Mouse (Mus musculus) CH12.LX (cell line): ENCODE data around the gene Timmdc1. TPM values are rescaled to one million over a fixed set of nuclear protein-coding genes. Genes with fewer than 3 reads are reported as not detected.

ENCODE experiments used
- DNase-seq: peaks from one replicate; pipeline ENCODE4 v3.0.0-alpha.2; 2013; ENCODE audit errors: extremely low read depth
- H3K27ac ChIP-seq: 2 replicates; pipeline ENCODE4 v1.5.1; 2012; ENCODE audit warnings: low read depth, mild to moderate bottlenecking, control low read depth, moderate library complexity; ENCODE audit not compliant: insufficient read depth
- H3K27me3 ChIP-seq: replicated peaks from 2 replicates; pipeline ENCODE3; 2012; ENCODE audit warnings: inconsistent platforms
- H3K36me3 ChIP-seq, 2 experiments: replicated peaks in 1 of 2; 2 replicates each; pipeline versions ENCODE3 to v1.6.1; 2012; ENCODE audit warnings: inconsistent platforms in 1 of 2, low read length in 1 of 2, mild to moderate bottlenecking in 1 of 2, mixed read lengths in 1 of 2, moderate library complexity in 1 of 2; ENCODE audit not compliant: control insufficient read depth in 1 of 2, insufficient read depth in 1 of 2
- H3K4me1 ChIP-seq, 2 experiments: 2 replicates each; pipeline ENCODE4 v1.6.1; 2012; ENCODE audit warnings: inconsistent platforms in 1 of 2, moderate library complexity in 1 of 2; ENCODE audit not compliant: insufficient read depth in 2 of 2, control insufficient read depth in 1 of 2
- H3K4me2 ChIP-seq: 2 replicates; pipeline ENCODE4 v1.6.1; 2012; ENCODE audit warnings: low read depth, mild to moderate bottlenecking, control low read depth; ENCODE audit not compliant: poor library complexity, insufficient read depth, severe bottlenecking
- H3K4me3 ChIP-seq, 3 experiments: fragments of 150-350 bp in 1 of 3; sonication (generic) in 1 of 3; replicated peaks in 1 of 3; 2 replicates each; pipeline versions ENCODE3 to v1.5.1; 2011 to 2012; ENCODE audit warnings: low read depth in 2 of 3, low read length in 2 of 3, mild to moderate bottlenecking in 2 of 3, moderate library complexity in 2 of 3, control low read depth in 1 of 3, improper control_type of control experiment in 1 of 3, inconsistent platforms in 1 of 3, mixed read lengths in 1 of 3; ENCODE audit not compliant: poor library complexity in 1 of 3
- H3K79me2 ChIP-seq: replicated peaks from 2 replicates; pipeline ENCODE4 v1.6.1; 2012; ENCODE audit warnings: mild to moderate bottlenecking, moderate library complexity; ENCODE audit not compliant: control insufficient read depth, poor library complexity, insufficient read depth, severe bottlenecking; ENCODE audit errors: extremely low read depth
- H3K9ac ChIP-seq: 2 replicates; pipeline ENCODE4 v1.6.1; 2012; ENCODE audit warnings: low read depth, mild to moderate bottlenecking, control low read depth, moderate library complexity; ENCODE audit not compliant: insufficient read depth
- H3K9me3 ChIP-seq: replicated peaks from 2 replicates; pipeline ENCODE3; 2012; ENCODE audit warnings: low read length, inconsistent platforms, mixed read lengths
- CHD2 ChIP-seq: IDR thresholded peaks from 2 replicates; pipeline ENCODE4 v1.6.1; 2011; ENCODE audit warnings: low read length, improper control_type of control experiment
- CTCF ChIP-seq, 2 experiments: IDR thresholded peaks in 1 of 2; conservative IDR thresholded peaks in 1 of 2; 2 replicates each; pipeline ENCODE4 v1.5.1; 2011 to 2012; ENCODE audit warnings: low read depth in 2 of 2, low read length in 2 of 2, improper control_type of control experiment in 1 of 2, inconsistent platforms in 1 of 2, mild to moderate bottlenecking in 1 of 2, moderate library complexity in 1 of 2
- E2F4 ChIP-seq: IDR thresholded peaks from 2 replicates; pipeline ENCODE4 v1.6.1; 2011; ENCODE audit warnings: low read depth, low read length, improper control_type of control experiment; ENCODE audit not compliant: insufficient replicate concordance
- ELF1 ChIP-seq: IDR thresholded peaks from 2 replicates; pipeline ENCODE4 v1.6.1; 2014; ENCODE audit warnings: low read depth, mild to moderate bottlenecking, inconsistent platforms, low read length, improper control_type of control experiment
- ETS1 ChIP-seq: conservative IDR thresholded peaks from 2 replicates; pipeline ENCODE4 v1.6.1; 2012; ENCODE audit warnings: low read depth, mild to moderate bottlenecking, inconsistent platforms, low read length, improper control_type of control experiment, moderate library complexity
- GABPA ChIP-seq: IDR thresholded peaks from 2 replicates; pipeline ENCODE4 v1.6.1; 2012; ENCODE audit warnings: low read depth, low read length, improper control_type of control experiment, inconsistent platforms; ENCODE audit not compliant: insufficient replicate concordance
- IRF4 ChIP-seq: IDR thresholded peaks from 2 replicates; pipeline ENCODE4 v1.6.1; 2014; ENCODE audit warnings: low read depth, mild to moderate bottlenecking, inconsistent platforms, low read length, improper control_type of control experiment
- JUND ChIP-seq: conservative IDR thresholded peaks from 2 replicates; pipeline ENCODE4 v1.6.1; 2011; ENCODE audit warnings: low read depth, low read length, improper control_type of control experiment
- KAT2A ChIP-seq: IDR thresholded peaks from 2 replicates; pipeline ENCODE4 v1.6.1; 2012; ENCODE audit warnings: low read length, improper control_type of control experiment, inconsistent platforms; ENCODE audit not compliant: insufficient replicate concordance
- MAX ChIP-seq: IDR thresholded peaks from 2 replicates; pipeline ENCODE4 v1.6.1; 2011; ENCODE audit warnings: low read length, improper control_type of control experiment
- MEF2A ChIP-seq: IDR thresholded peaks from 2 replicates; pipeline ENCODE4 v1.6.1; 2014; ENCODE audit warnings: low read depth, mild to moderate bottlenecking, inconsistent platforms, low read length, improper control_type of control experiment, borderline replicate concordance
- MXI1 ChIP-seq: IDR thresholded peaks from 2 replicates; pipeline ENCODE4 v1.6.1; 2011; ENCODE audit warnings: mild to moderate bottlenecking, low read depth, low read length, improper control_type of control experiment
- MYC ChIP-seq: IDR thresholded peaks from 2 replicates; pipeline ENCODE4 v1.6.1; 2011; ENCODE audit warnings: low read depth, mild to moderate bottlenecking, improper control_type of control experiment, low read length
- POLR2A ChIP-seq: IDR thresholded peaks from 2 replicates; pipeline ENCODE4 v1.6.1; 2011; ENCODE audit warnings: low read depth, mild to moderate bottlenecking, improper control_type of control experiment, low read length
- SIN3A ChIP-seq: IDR thresholded peaks from 2 replicates; pipeline ENCODE4 v1.6.1; 2012; ENCODE audit warnings: low read length, improper control_type of control experiment, inconsistent platforms
- SMC3 ChIP-seq: IDR thresholded peaks from 2 replicates; pipeline ENCODE4 v1.6.1; 2011; ENCODE audit warnings: low read depth, low read length, improper control_type of control experiment
- TBP ChIP-seq: conservative IDR thresholded peaks from 2 replicates; pipeline ENCODE4 v1.6.1; 2011; ENCODE audit warnings: low read depth, low read length, improper control_type of control experiment
- TCF12 ChIP-seq: IDR thresholded peaks from 2 replicates; pipeline ENCODE4 v1.6.1; 2014; ENCODE audit warnings: low read depth, mild to moderate bottlenecking, inconsistent platforms, low read length, improper control_type of control experiment
- UBTF ChIP-seq: IDR thresholded peaks from 2 replicates; pipeline ENCODE4 v1.6.1; 2012; ENCODE audit warnings: low read depth, mild to moderate bottlenecking, inconsistent platforms, low read length, improper control_type of control experiment, moderate library complexity
- USF2 ChIP-seq: conservative IDR thresholded peaks from 2 replicates; pipeline ENCODE4 v1.6.1; 2011; ENCODE audit warnings: low read depth, low read length, improper control_type of control experiment
- ZC3H11A ChIP-seq: IDR thresholded peaks from 2 replicates; pipeline ENCODE4 v1.6.1; 2012; ENCODE audit warnings: low read depth, mild to moderate bottlenecking, inconsistent platforms, low read length, improper control_type of control experiment
- ZKSCAN1 ChIP-seq: IDR thresholded peaks from 2 replicates; pipeline ENCODE4 v1.6.1; 2012; ENCODE audit warnings: low read depth, inconsistent platforms, low read length, improper control_type of control experiment, borderline replicate concordance
- dilution Hi-C: fragments of 300-500 bp; cut with MboI; formaldehyde crosslinking; loops from 2 replicates; pipeline ENCODE4 v1.14.3; 2020; ENCODE audit warnings: low sequenced_read_pairs; ENCODE audit not compliant: extremely low pct_unique_long_range_greater_than_20kb, extremely low pct_ligation_motif_present
- in situ Hi-C: fragments of 300-500 bp; cut with MboI; formaldehyde crosslinking; loops from 3 replicates; pipeline ENCODE4 v1.14.3; 2019; ENCODE audit warnings: low sequenced_read_pairs, low pct_ligation_motif_present, low pct_unique_long_range_greater_than_20kb, mixed read lengths
- polyA plus RNA-seq: library from polyadenylated mRNA; unstranded; fragments of >175 nt; gene quantifications from 2 replicates; pipeline ENCODE4 v1.2.1, GENCODE M21; 2012; ENCODE audit warnings: low read depth; ENCODE audit not compliant: insufficient read length
- total RNA-seq, 2 experiments: library from RNA; depleted of rRNA; stranded (reverse); fragments of 300-350 nt in 1 of 2; fragments of >200 nt in 1 of 2; gene quantifications; 2 replicates each; pipeline ENCODE4 v1.2.3; 2012 to 2014

Timmdc1 gene
- total and polyA plus RNA-seq, 3 experiments, result 32.5 to 49.7 (median 45.1) TPM

DNA sequence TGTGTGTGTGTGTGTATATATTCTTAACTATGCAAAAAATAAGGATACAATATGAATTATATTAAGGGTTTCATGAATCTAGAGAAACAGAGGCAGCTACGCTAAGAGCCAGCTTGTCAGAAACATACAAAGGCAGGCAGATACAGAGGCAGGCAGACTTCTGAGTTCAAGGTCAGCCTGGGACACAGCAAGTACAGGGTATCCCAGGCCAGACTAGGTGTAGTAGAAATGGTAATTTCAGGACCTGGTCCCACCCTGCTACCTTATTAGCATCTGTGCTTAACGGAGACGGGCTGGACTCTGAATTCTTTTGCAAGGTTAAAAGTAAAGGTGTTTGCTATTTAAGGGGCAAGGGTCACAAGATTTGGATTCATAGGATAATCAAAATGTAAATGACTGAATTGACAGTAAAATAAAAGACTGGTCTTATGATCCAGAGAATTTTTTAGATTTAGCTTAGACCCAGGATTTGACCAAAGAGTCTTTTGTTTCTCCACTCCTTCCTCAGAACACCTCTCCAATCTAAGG, 35.8 kb upstream of the Timmdc1 start, which contains the start of gene Tmem39a:
Gene Tmem39a, plus strand, starts transcription at position 478 of the 528 bp plus-strand sequence.
- peaks cover 6% of the 10 kb centered on the region for H3K79me2 ChIP-seq
- dilution Hi-C loops (no loop called here), in situ Hi-C loops (no loop called here)
- DNase-seq, result no peak
- H3K27ac ChIP-seq, result no peak within 1 kb of the TSS
- no peak for TF ChIP-seq USF2
- no peak for TF ChIP-seq MYC
- no peak for TF ChIP-seq ELF1
- no peak for TF ChIP-seq CHD2
- H3K4me3 ChIP-seq, result no peak within 1 kb of the TSS
- no peaks in the 10 kb centered on the region for H3K36me3 ChIP-seq
- peaks cover 19% of the 10 kb centered on the region for H3K27me3 ChIP-seq
- peaks cover 3 to 13% of the 10 kb centered on the region in 2 experiments; a peak in 3 of 4 replicates for H3K4me1 ChIP-seq
- no peak within 1 kb of the TSS for H3K9ac ChIP-seq
- no peak within 1 kb of the TSS for H3K4me2 ChIP-seq
- peaks cover under 1% of the 10 kb centered on the region for H3K9me3 ChIP-seq

DNA sequence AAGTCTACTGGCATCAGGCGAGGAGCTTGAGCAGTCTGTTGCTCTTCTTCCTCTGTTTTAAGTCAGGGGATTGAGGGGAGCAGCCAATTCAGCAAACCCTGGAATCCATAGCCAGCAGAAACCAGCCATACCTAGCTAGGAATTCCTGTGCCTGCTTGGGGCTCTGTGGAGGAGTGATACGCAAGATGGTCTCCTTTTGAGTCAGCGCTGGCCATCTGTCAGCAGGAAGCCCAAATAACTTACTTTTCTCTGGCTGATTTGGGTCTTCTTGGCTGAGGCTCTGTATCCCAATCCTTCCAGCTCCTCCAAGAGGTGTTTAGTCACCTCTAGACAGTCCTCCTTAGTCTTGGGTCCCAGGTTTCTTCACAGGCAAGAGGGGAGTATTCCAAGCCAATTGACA, 33.5 kb upstream of the Timmdc1 start:
- in situ Hi-C loops (no loop called here), dilution Hi-C loops (no loop called here)
- Histone ChIP-seq H3K27ac (no peak overlapping the region), H3K4me3 (no peak overlapping the region), H3K9ac (no peak overlapping the region), H3K36me3 (no peaks in the 10 kb centered on the region), H3K79me2 (no peaks in the 10 kb centered on the region), H3K27me3 (peaks cover 26% of the 10 kb centered on the region), H3K9me3 (peaks cover 2% of the 10 kb centered on the region), H3K4me1 (peaks cover 3 to 8% of the 10 kb centered on the region in 2 experiments; a peak in 3 of 4 replicates), H3K4me2 (no peak overlapping the region)
- no peak for TF ChIP-seq POLR2A
- TF ChIP-seq IRF4, result peak; percentile 50; the same call in 1 of the 2 replicates
- no peak for DNase-seq

- H3K27me3 ChIP-seq, result peaks cover 13% of the 10 kb centered on the region
- H3K9me3 ChIP-seq, result peaks cover 2% of the 10 kb centered on the region
- H3K4me1 ChIP-seq, result peaks cover 5 to 31% of the 10 kb centered on the region in 2 experiments
- H3K9ac ChIP-seq, result peak within 1 kb of the TSS; percentile 96
- peak within 1 kb of the TSS; percentile 1; the same call in 1 of the 2 replicates for H3K27ac ChIP-seq
- in situ Hi-C loops (loop anchor here (10.0 kb wide), 1 partner anchor 175 kb away; no protein-coding TSS in a partner anchor), dilution Hi-C loops (no loop called here)
- H3K36me3 ChIP-seq, result peaks cover 26 to 34% of the 10 kb centered on the region in 2 experiments
- H3K4me2 ChIP-seq, result peak within 1 kb of the TSS; percentile 30
- peak; percentile 80 for DNase-seq
- peak within 1 kb of the TSS; percentile 87 to 97 (median 94) for H3K4me3 ChIP-seq
- H3K79me2 ChIP-seq, result peaks cover 11% of the 10 kb centered on the region; the same call in 1 of the 2 replicates
- TF ChIP-seq ELF1 (peak; percentile 86), MYC (peak; percentile 95), CTCF (conservative IDR thresholded peaks at IDR 0.05 in 1 of 2, IDR thresholded peaks at IDR 0.05 in 1 of 2; ENCODE audit: low read depth in 2 of 2, low read length in 2 of 2) (no peak), TBP (peak; percentile 90), CHD2 (no peak), POLR2A (peak; percentile 92), UBTF (peak; percentile 74), SMC3 (no peak), ETS1 (peak; percentile 21; the same call in 1 of the 2 replicates), MEF2A (peak; percentile 62), MAX (peak; percentile 98), MXI1 (peak; percentile 97), KAT2A (peak; percentile 87; the same call in 1 of the 2 replicates), TCF12 (peak; percentile 95), JUND (no peak), SIN3A (peak; percentile 92), ZC3H11A (no peak), IRF4 (peak; percentile 75; the same call in 1 of the 2 replicates), ZKSCAN1 (no peak), E2F4 (no peak), GABPA (no peak; the same call in 1 of the 2 replicates)
Measured at GRCm38 (mm10) chr16:38549479-38550396, 27.3 kb upstream of the Timmdc1 start, which contains the start of gene Poglut1. TSS of gene Poglut1 (minus strand) at chr16:38550258.
